Mouse (Mus musculus) ovary, adult 18-20 months (tissue): ENCODE measurements around the gene Cdca7l.

Source experiments
- DNase-seq: peaks from one replicate; pipeline ENCODE4 v3.0.0; 2022; ENCODE audit warnings: low spot score, mixed read lengths

Gene Cdca7l

GRCm38 (mm10) chr12:117809327-117810017 lies 5.4 kb downstream of the Cdca7l start:
- DNase-seq = peak; percentile 13

- DNase-seq = no peak
These were observed 6.0 kb downstream of the Cdca7l start for GRCm38 (mm10) chr12:117810074-117810473.

DNA sequence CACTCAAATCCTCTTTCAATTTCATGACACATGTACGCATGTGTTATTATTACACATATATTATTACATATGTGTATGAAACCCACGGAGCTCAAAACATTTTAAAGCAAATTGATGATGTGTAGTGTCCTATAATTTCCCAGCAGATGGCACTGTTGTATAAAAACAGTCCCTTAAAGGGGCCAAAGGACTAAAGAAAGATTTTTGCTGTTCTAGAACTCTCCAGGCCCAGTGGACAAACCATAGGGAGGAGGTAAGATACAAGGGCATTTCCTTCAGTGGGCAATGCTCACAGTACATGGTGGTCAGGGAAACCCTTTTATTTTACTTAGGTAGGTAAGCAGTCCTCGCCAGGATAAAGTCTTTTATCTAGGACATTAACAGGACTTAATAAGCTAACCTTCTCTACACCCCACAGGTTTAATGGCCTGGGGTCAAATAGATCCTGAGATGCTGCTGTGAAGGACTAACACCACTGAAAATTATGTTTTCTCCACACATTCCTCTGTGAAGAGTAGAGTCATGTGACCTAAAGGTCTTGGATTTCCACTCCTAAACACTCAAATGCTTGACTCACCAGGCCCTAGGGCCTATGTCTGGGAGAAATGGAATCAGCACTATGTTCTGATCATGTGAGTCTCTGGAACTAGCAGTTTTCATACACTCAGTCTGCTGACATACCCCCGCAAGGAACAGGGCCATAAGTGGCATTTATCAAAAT lies 16.2 kb downstream of the Cdca7l start:
- DNase-seq = no peak

- DNase-seq = no peak
These were observed 16.8 kb downstream of the Cdca7l start for GRCm38 (mm10) chr12:117820859-117821221.

- DNase-seq = no peak
These were observed 17.3 kb downstream of the Cdca7l start for GRCm38 (mm10) chr12:117821394-117821793.

DNA sequence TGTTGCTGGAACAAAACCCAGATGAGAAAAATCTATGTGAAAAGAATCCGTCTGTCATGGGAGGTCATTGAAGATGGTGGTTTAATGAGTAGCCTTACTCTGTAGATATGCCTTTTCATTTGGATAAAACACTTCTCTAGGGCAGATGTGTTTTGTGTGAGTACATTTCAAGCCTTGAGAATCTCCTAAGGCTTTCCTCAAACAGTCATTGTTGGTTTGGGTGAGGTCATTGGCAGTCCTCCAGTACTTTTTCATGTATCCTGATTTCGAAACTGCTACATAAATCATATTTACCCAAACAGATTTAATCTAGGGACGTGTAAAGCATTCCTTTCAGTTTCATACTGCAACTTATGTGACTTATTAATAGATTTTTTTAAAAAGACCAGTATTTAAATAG lies 24.3 kb downstream of the Cdca7l start:
- no peak for DNase-seq

DNA sequence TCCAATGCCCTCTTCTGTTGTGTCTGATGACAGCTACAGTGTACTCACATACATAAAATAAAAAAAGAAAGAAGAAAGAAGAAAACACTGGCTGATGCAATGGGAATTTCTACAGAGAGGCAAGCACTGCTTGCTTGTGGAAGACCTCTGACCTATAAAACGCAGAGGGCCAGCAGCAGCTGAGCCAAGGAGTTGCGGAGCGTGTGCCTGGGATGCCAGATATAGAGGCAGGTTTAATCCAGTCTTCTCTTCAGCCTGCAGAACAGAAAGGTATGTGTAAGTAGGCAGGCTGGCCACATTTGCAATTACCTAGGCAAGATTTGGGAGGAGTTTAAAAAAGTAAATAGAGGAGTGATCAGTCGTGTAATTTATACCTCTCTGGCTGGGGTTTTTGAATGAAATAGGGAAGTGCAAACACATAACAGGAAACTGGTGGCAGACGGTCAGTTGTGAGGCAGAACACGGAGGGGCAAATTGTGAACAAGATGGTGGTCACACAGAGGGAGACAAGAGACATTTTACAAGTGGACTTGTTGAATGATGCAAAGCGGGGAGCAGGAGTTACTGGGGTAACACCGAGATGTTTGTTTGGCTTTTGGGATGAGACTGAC lies 27.4 kb downstream of the Cdca7l start:
- no peak for DNase-seq

- DNase-seq = no peak
These were observed 28.1 kb downstream of the Cdca7l start for GRCm38 (mm10) chr12:117832190-117832589.

DNA sequence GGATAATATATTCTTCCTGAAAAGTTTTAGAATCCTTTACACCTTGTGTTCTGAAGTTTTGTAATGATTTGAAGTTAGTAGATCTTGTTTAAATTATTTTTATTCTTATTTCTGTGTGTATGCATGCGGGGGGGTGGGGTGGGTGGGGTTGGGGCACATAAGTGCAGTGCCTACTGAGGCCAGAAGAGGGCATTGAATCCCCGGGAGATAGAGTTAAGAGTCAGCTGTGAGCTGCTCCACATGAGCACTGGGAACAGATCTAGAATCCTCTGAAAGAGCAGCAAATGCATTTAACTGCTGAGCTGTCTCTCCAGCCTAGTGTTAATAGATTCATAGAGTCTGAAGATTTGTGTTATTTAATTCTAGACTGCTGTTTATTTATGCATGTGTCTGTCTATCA lies 30.6 kb downstream of the Cdca7l start:
- no peak for DNase-seq

- no peak for DNase-seq
These were observed 31.3 kb downstream of the Cdca7l start for GRCm38 (mm10) chr12:117835371-117835770.

GRCm38 (mm10) chr12:117837376-117837775 lies 33.3 kb downstream of the Cdca7l start:
- no peak for DNase-seq

- DNase-seq = no peak
These were observed 36.6 kb downstream of the Cdca7l start for GRCm38 (mm10) chr12:117840705-117841104.

DNA sequence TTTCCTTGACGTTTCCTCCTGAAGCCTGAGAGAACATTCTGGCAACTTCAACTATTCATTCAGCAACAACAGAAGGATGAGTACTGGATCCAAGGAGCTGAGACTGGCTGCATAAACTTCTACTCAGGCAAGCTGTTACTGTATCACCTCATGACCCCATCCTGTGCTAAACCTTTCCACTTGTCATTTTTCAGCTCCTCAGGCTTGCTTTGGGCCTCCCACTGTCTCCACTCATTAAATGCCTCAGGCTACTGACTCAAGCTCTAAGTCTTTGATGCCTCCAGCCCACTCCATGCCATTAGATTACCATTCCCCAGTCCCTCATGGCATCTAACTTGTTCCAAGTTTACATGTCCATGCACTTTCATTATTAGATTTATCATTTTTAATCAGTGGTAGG lies 38.6 kb downstream of the Cdca7l start:
- DNase-seq = no peak

DNA sequence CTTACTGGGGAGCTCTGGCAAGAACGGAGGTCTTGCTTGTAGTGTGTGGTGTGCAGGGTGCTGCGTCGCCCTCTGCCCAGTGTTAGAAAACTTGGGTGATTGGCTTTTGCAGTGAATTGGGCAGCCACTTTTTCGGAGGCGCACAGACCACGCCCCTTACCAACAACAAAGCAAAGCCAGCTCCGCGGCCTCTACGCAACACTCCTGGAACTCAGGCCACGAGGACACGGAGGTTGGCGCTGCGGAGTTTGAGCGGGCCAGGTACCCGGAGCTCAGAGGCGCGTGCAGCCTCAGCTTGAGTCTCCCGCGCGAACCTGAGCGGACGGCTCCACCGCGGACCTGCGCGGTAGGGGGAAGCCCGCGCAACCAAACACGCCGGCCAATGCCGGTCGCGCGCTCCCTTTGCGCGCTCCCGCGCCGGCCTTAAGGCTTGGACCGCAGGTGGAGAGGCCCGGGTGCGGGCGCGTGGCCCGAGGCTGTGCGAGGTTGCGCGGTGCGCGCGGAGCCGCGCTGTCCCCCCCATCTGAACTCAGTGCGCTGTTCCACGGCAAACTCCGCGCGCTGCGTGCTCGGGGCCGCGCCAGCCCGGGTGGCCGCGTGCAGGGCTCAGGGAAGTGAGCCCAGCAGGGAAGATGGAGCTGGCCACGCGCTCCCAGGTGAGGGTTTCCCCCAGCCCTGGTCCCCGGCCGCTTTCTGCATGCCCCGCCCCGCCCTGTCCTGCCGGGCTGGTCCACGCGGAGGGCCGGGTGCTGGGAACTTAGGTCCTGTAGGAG lies 39.4 kb downstream of the Cdca7l start:
- peak; percentile 13 for DNase-seq

DNA sequence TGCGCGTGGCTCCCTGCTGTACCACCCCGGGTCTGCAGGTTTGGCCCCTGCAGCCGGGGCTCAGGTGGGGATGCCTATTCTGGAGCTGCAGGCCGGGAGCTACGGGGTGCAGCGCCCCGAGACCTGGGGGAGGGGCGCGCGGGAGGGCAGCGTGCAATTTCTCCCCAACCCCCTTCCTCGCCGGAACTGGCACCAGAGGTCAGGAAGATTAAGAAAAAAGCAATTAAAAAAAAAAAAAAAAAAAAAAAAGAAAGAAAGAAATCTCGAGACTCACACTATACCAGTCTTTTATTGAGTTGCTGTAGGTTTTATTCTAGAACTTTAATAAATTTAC lies 40.0 kb downstream of the Cdca7l start:
- no peak for DNase-seq

DNA sequence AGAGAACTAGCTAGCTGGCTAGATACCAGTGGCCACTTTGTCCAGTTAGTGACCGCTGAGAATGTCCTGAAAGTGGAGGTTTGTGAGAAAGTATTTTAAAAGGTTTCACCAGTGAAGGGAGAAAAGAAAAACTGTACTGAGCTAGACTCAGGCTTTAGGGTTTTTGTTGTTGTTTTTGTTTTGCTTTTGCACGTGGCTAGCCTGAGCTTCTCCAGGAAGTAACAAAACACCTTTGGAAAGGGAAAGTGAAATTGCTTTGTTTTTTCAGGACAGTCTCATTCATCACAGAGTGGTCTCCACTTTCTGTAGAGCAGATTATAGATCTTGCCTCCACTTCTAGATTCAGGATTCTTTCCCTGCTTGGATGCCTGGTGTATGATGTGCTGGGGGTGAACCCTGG lies 40.8 kb downstream of the Cdca7l start:
- DNase-seq = no peak

GRCm38 (mm10) chr12:117848621-117849020 lies 44.5 kb downstream of the Cdca7l start:
- DNase-seq = no peak

GRCm38 (mm10) chr12:117850472-117850871 lies 46.4 kb downstream of the Cdca7l start:
- DNase-seq = no peak

GRCm38 (mm10) chr12:117853316-117853715 lies 49.2 kb downstream of the Cdca7l start:
- DNase-seq = no peak

- no peak for DNase-seq
These were observed 52.9 kb downstream of the Cdca7l start for GRCm38 (mm10) chr12:117857023-117857422.

- DNase-seq = no peak
These were observed 53.8 kb downstream of the Cdca7l start for GRCm38 (mm10) chr12:117857884-117858283.

GRCm38 (mm10) chr12:117860840-117861239 lies 56.8 kb downstream of the Cdca7l start:
- no peak for DNase-seq

GRCm38 (mm10) chr12:117861249-117861648 lies 57.2 kb downstream of the Cdca7l start:
- no peak for DNase-seq
